Mouse (Mus musculus) layer of hippocampus, adult 9-10 months (tissue): Measurements from ENCODE around the gene Trim62.

ENCODE experiments used
- DNase-seq: peaks from one replicate; pipeline ENCODE4 v3.0.0; 2022; ENCODE audit warnings: low spot score

Trim62 gene

GRCm38 (mm10) chr4:128959676-128960075 is 76.3 kb downstream of the Trim62 start:
- no peak for DNase-seq
